Mouse (Mus musculus) neural tube, embryonic 13.5 days (tissue): ENCODE results near the gene Mbnl2. TPM values are rescaled to one million over a fixed set of nuclear protein-coding genes. Genes with fewer than 3 reads are reported as not detected.

Experiments used
- ATAC-seq: fragments of 200-750 bp; cut with Nextera tagmentation; 2 replicates; pipeline ENCODE4 v1.8.0; 2017; ENCODE audit warnings: low read depth, mild to moderate bottlenecking, moderate TSS enrichment, moderate library complexity
- H3K27ac ChIP-seq: fragments of 300-500 bp; sonication (generic); replicated peaks from 2 replicates; pipeline ENCODE4 v1.5.1; 2015; ENCODE audit warnings: moderate library complexity, mild to moderate bottlenecking, inconsistent platforms
- H3K27me3 ChIP-seq: fragments of 300-500 bp; sonication (generic); 2 replicates; pipeline ENCODE4 v1.6.1; 2015; ENCODE audit warnings: mild to moderate bottlenecking, inconsistent platforms
- H3K36me3 ChIP-seq: fragments of 300-500 bp; sonication (generic); 2 replicates; pipeline ENCODE4 v1.6.1; 2015; ENCODE audit warnings: mild to moderate bottlenecking, inconsistent platforms
- H3K4me1 ChIP-seq: fragments of 300-500 bp; sonication (generic); replicated peaks from 2 replicates; pipeline ENCODE4 v1.6.1; 2015; ENCODE audit warnings: inconsistent platforms
- H3K4me2 ChIP-seq: fragments of 300-500 bp; sonication (generic); 2 replicates; pipeline ENCODE4 v1.6.1; 2015; ENCODE audit warnings: inconsistent platforms, mild to moderate bottlenecking, moderate library complexity
- H3K4me3 ChIP-seq: fragments of 300-500 bp; sonication (generic); 2 replicates; pipeline ENCODE4 v1.5.1; 2015; ENCODE audit warnings: mild to moderate bottlenecking, inconsistent platforms
- H3K9ac ChIP-seq: fragments of 300-500 bp; sonication (generic); 2 replicates; pipeline ENCODE4 v1.6.1; 2015; ENCODE audit warnings: moderate library complexity, mild to moderate bottlenecking, inconsistent platforms
- H3K9me3 ChIP-seq: fragments of 300-500 bp; sonication (generic); 2 replicates; pipeline ENCODE4 v1.6.1; 2016; ENCODE audit warnings: inconsistent platforms
- WGBS: fragments of 180-500 bp; shearing (Covaris S2); methylation state at CpG from one replicate; pipeline ENCODE4 v1.1.7; 2015; 5-methylcytosine and 5-hydroxymethylcytosine counted together
- polyA plus RNA-seq: library from polyadenylated mRNA; unstranded; fragments of >200 nt; fragmentation: Nextera tagmentation; extraction: Ambion mirVana; gene quantifications from 2 replicates; pipeline ENCODE4 v1.2.1, GENCODE M21; 2015

Gene Mbnl2
- polyA plus RNA-seq, 1 experiment from 2014 or later = 39.4 TPM

DNA sequence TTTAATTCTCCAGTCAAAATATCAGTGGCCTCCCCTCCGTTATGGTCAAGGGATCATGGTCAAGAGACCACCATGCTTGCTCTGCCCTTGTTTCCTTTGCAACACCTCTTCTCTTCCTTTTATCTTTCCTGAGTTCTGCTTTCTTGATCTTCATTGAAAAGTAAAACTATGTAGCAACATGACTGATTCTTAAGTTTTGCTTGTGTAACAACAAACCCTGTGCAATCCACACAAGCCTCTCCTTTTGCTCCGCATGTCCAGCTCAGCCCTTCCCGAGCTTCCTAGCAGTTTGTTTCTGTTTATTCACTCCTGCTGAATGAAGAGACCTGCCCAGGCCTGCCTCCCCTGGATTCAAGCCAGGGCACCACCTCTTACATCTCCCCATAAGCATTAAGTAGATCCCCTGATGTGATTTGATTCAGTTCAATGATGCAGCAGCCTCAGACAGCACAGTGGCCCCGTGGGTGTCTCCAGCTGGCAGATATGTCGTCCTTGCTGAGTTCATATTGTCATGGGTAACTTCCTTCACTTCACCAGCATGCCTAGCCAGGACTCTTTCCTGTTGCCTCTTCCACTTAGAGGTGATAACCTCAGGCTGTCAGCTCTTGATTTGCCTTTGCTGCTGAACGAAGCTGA, 27.6 kb downstream of the Mbnl2 start:
- Histone ChIP-seq H3K9me3 (no peaks in the 10 kb centered on the region), H3K27me3 (no peaks in the 10 kb centered on the region), H3K36me3 (no peaks in the 10 kb centered on the region), H3K4me2 (no peak overlapping the region), H3K4me3 (no peak overlapping the region), H3K27ac (no peak overlapping the region), H3K9ac (no peak overlapping the region), H3K4me1 (peaks cover 27% of the 10 kb centered on the region)
- 35% methylated on average over 6 of the region's 6 CpGs for WGBS
- peak; percentile 47; the same call in 1 of the 2 replicates for ATAC-seq

DNA sequence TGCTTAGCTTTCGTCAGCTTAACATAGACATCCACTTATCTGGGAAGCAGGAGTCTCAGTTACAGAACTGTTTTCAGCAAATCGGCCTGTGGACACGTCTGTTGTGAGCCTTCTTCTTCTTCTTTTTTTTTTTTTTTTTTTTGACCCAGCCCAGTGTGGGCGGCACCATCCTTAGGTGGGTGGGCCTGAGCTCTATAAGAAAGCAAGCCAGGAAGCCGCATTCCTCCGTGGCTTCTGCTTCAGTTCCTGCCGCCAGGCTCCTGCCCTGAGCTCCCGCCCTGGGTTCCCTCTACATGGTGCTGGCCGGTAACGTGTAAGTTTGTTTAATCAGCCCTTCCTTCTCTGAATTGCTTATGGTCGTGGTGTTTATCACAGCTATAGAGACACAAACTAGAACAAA, 30.8 kb downstream of the Mbnl2 start:
- Histone ChIP-seq H3K27ac (no peak overlapping the region), H3K9me3 (no peaks in the 10 kb centered on the region), H3K36me3 (no peaks in the 10 kb centered on the region), H3K4me2 (no peak overlapping the region), H3K4me1 (peaks cover 39% of the 10 kb centered on the region), H3K27me3 (no peaks in the 10 kb centered on the region), H3K9ac (no peak overlapping the region), H3K4me3 (no peak overlapping the region)
- no peak for ATAC-seq
- WGBS = 81% methylated on average over 11 of the region's 11 CpGs

DNA sequence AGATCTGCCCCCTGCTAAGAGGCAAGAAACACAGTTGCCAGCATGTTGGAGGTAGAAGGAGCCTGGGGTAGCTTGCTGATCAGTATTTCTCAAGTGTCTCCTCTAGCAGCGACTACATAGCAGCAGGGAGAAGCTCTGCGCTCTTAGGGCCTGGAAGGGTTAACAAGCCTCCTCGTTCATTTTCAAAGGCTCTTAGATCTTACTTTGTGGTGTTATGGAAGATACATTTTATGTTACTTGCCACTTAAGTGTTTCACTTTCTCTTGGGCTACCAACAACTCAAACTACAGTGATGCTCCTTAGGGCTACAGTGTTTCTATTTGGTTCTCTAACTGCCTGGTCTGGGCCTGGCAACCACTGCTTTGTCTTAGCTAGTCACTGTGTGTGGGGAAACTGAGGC, 31.9 kb downstream of the Mbnl2 start:
- Histone ChIP-seq H3K4me3 (no peak overlapping the region), H3K9me3 (no peaks in the 10 kb centered on the region), H3K9ac (no peak overlapping the region), H3K27ac (no peak overlapping the region), H3K4me1 (peaks cover 44% of the 10 kb centered on the region), H3K36me3 (no peaks in the 10 kb centered on the region), H3K4me2 (no peak overlapping the region), H3K27me3 (no peaks in the 10 kb centered on the region)
- ATAC-seq = no peak
- WGBS = 65% methylated on average over 3 of the region's 3 CpGs

DNA sequence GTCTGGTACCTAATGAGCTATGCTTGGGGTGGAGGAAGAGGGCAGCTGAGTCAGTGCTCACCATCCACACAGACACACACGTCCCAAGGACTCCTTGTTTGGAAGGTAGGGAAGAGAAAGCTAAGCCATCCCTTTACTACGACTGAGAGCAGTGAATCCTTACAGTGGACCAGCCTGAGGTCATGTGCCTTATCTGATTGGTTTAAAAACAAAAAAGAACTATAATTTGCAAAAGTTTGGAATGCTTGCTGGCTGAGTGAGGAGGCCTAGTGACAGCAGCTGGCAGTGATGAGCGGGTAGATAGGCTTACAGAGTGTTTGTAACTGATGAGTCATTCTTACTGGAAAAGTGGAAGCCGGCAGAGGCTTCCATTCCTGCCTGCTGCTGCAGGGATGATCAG, 32.5 kb downstream of the Mbnl2 start:
- Histone ChIP-seq H3K4me1 (peaks cover 38% of the 10 kb centered on the region), H3K4me2 (no peak overlapping the region), H3K4me3 (no peak overlapping the region), H3K9me3 (no peaks in the 10 kb centered on the region), H3K36me3 (no peaks in the 10 kb centered on the region), H3K27me3 (no peaks in the 10 kb centered on the region), H3K9ac (no peak overlapping the region), H3K27ac (0 out of 2 replicates have a peak overlapping the region, but pooled peaks have one; percentile 33)
- ATAC-seq = no peak
- 70% methylated on average over 4 of the region's 4 CpGs for WGBS

DNA sequence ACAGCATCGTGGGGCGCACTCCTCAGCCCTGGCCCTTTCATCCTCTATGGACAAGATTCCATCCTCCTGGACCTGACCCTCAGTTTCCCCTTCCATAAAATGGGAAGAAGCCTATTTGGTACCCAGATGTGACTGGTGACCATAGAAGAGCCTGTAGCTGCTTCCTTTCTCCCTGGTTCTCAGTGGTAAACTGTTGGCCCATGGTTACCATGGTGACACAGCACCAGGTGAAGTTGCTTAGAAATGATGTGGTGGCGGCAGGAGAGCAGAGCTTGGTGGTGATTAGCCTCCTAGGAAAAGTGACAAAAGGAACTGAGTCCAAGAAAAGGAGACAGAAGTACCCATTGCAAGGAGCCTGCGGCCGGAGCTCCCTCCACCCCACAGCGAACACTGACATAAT, 34.2 kb downstream of the Mbnl2 start:
- no peaks in the 10 kb centered on the region for H3K27me3 ChIP-seq
- peaks cover 34% of the 10 kb centered on the region for H3K4me1 ChIP-seq
- no peaks in the 10 kb centered on the region for H3K36me3 ChIP-seq
- no peak overlapping the region for H3K4me2 ChIP-seq
- no peak overlapping the region for H3K4me3 ChIP-seq
- H3K27ac ChIP-seq = no peak overlapping the region; the same call in 1 of the 2 replicates
- H3K9me3 ChIP-seq = no peaks in the 10 kb centered on the region
- ATAC-seq = no peak
- H3K9ac ChIP-seq = no peak overlapping the region
- WGBS = 83% methylated on average over 6 of the region's 6 CpGs

DNA sequence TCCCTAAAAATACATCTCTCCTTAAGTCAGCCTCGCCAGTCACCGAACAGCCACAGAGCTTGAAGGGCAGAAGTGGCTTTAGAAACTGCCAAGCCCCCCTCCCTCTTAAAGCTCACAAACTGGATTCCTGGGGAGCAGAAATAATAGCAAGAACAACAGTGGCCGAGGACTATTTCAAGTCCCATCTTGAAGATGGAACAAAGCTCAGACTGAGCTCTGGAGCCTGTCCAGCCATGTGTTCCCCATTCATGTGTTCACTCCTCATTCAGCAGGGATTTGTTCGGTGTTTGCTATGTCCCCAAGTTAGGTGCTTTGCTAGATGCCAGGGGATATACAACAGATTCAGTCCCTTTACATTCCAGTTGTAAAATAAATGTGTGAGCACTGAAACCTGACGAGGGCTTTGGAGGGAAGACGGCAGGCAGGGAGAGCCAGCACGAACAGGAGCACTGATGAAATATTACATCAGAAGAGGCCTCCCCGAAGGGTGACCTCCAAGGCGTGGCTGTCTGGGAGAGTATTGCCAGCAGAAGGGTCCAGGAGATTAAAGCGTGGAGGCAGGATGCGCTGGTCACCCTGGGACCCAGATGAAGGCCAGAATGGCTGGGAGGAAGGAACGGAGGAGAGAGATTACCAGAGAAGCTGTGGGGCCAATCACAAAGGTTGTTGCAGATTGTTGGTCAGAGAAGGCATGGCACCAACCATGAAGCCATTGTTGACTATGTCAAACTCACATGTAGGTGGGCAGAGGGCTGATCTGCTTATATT, 36.0 kb downstream of the Mbnl2 start:
- Histone ChIP-seq H3K9me3 (no peaks in the 10 kb centered on the region), H3K36me3 (no peaks in the 10 kb centered on the region), H3K9ac (no peak overlapping the region), H3K4me2 (no peak overlapping the region), H3K4me3 (no peak overlapping the region), H3K27me3 (no peaks in the 10 kb centered on the region), H3K27ac (no peak overlapping the region), H3K4me1 (peaks cover 34% of the 10 kb centered on the region)
- 58% methylated on average over 12 of the region's 12 CpGs for WGBS
- ATAC-seq = no peak

DNA sequence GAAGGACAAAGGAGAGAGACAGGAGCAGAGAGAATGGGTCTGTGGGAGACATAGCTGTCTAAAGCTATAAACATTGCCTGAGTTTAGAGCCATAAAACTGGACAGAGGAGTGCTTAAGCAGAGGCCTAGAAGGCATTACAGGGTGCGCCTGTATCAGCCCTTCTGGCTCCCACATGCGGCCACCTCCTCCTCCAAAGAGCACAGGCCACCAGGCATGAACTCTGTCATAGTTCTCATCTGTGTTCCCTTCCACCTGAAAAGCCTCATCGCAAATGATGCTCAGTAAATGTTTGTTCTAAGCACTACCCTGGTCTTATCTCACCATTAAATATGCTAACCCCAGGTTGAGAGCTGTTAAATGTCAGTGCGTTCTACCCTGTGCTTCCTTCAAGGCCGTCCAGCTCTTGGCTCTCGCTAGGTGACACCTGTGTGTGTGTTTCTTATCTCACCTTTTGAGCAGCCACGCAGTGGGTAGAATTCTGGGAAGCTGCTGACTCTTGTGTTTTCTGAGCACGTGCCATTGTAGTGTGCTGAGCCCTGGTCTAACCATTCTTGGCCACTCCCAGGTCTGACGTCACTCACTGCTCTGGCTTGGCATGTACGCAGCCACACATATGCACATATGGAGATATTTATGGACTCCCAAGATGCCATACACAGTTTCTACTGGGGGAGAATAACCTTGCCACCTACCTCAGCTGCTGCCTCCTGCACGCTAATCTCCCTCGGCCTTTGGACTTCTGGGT, 37.4 kb downstream of the Mbnl2 start:
- Histone ChIP-seq H3K36me3 (no peaks in the 10 kb centered on the region), H3K27ac (no peak overlapping the region), H3K4me1 (peaks cover 24% of the 10 kb centered on the region), H3K4me2 (no peak overlapping the region), H3K9me3 (no peaks in the 10 kb centered on the region), H3K27me3 (no peaks in the 10 kb centered on the region), H3K4me3 (no peak overlapping the region), H3K9ac (no peak overlapping the region)
- ATAC-seq = no peak
- WGBS = 90% methylated on average over 12 of the region's 12 CpGs

DNA sequence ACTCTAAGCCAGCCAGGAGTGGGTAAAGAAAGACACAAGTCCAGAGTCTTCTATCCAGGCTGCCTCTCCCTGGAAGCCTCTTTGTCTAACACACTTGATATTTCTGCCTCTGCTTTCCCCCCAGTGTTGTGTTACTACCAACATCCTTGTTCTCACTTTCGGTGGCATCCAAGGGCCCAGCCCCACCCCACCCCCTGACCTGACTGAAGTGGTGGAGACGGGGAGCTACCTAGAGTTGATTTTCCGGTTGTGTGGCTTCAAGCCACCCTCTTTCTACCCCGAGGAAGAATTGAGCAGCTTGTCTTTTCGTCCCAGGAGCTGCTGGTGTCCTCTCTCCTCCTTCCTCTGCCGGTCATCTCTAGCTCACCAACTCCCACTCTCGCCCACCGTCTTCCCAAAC, 38.0 kb downstream of the Mbnl2 start:
- H3K4me2 ChIP-seq = no peak overlapping the region
- no peaks in the 10 kb centered on the region for H3K36me3 ChIP-seq
- no peaks in the 10 kb centered on the region for H3K9me3 ChIP-seq
- peaks cover 24% of the 10 kb centered on the region for H3K4me1 ChIP-seq
- WGBS = 92% methylated on average over 8 of the region's 8 CpGs
- no peak overlapping the region for H3K9ac ChIP-seq
- no peaks in the 10 kb centered on the region for H3K27me3 ChIP-seq
- no peak for ATAC-seq
- H3K4me3 ChIP-seq = no peak overlapping the region
- H3K27ac ChIP-seq = no peak overlapping the region

DNA sequence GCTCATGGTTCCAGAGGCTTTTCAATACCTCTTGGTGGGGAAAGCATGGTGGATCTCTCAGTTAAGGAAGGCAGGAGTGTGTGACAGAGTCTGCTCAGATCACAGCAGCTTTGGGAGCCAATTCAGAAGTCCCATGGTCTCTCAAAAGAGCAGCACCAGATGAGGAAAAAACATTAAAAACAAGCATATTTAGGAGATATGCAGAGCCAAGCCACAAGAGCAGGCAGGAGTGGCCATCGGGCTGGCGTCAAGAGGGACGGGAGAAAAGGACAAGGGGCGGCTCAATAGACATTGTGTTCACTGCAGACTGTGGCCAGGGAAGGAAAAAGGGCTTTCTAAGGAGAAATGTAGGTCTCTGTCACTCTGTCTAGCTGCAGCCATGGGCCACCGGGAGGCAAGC, 40.3 kb downstream of the Mbnl2 start:
- no peak for ATAC-seq
- Histone ChIP-seq H3K9me3 (no peaks in the 10 kb centered on the region), H3K9ac (no peak overlapping the region), H3K4me3 (no peak overlapping the region), H3K27ac (no peak overlapping the region), H3K4me1 (peaks cover 10% of the 10 kb centered on the region), H3K27me3 (no peaks in the 10 kb centered on the region), H3K36me3 (no peaks in the 10 kb centered on the region), H3K4me2 (no peak overlapping the region)
- WGBS = 72% methylated on average over 5 of the region's 5 CpGs

DNA sequence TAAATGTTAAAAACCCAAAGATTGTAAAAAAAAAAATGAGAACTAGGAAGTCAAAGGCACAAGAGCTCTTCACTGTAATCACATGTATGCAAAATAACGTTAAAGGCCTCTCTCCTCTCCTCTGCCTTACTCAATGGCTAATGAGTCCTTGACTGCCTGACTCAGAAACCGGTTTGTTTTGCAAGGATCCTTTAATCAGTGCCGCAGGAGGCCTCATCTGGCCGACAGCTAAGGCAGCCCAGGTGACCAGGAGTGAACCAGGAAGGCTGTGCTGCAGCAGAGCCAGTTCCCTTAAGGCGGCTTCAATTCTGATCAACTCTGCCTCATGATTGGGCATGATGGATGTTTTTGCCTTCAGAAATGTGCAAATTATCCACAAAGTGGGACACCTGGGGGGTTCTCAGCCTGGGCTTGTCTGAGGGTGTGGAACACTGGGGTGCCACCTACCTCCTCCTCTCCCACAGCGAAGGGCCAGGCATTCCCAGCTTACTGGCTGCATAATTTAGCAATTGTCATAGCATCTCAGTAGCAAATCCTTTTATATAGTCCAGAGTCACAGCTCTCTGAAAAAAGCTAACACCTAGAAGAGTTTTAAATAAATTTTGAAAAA, 43.0 kb downstream of the Mbnl2 start:
- no peaks in the 10 kb centered on the region for H3K4me1 ChIP-seq
- H3K27ac ChIP-seq = no peak overlapping the region
- H3K9ac ChIP-seq = no peak overlapping the region

DNA sequence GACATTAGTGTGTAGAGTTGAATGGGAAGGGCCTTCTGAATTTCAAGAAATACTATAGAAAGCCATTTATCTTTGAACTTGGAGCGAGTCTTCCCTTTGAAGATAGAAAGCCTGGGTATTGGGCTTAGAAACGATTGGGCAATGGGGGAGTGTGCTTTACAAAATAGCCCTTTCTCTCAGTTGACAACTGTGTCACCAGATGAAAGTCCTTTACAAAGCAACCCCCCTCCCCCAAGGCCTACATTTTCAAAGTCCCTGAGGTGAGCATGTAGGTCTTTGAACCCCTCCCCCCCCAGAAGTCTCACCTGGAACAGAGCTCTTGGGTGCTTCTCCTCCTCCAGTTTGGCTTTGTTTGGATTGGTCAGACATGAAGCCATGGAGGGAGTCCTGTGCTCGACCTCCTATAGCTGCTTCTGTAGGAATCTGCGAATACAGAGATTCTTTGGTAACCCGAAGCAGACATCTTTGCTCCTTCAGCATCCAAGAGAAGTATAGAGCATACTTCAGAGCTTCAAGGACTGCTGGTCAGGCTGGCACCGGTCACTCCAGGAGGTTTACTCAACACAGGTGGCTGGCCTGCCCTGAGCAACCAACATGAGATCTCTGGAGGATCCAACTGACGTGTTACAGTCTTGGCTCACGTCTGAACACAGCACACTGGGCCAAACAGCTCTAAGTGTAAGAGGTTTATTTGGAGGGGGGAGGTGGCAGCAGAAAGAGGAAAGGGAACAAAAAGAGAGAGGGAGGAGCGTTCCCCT, 43.7 kb downstream of the Mbnl2 start:
- no peak overlapping the region for H3K4me3 ChIP-seq
- WGBS = 78% methylated on average over 9 of the region's 9 CpGs
- H3K27me3 ChIP-seq = no peaks in the 10 kb centered on the region
- no peak overlapping the region for H3K9ac ChIP-seq
- H3K36me3 ChIP-seq = no peaks in the 10 kb centered on the region
- no peak overlapping the region for H3K27ac ChIP-seq
- no peaks in the 10 kb centered on the region for H3K9me3 ChIP-seq
- H3K4me1 ChIP-seq = no peaks in the 10 kb centered on the region
- no peak overlapping the region for H3K4me2 ChIP-seq
- no peak for ATAC-seq

More for the DNA sequence above, 43.0 kb downstream of the Mbnl2 start:
- 36% methylated on average over 6 of the region's 6 CpGs for WGBS
- Histone ChIP-seq H3K4me2 (no peak overlapping the region), H3K27me3 (no peaks in the 10 kb centered on the region), H3K36me3 (no peaks in the 10 kb centered on the region), H3K9me3 (no peaks in the 10 kb centered on the region), H3K4me3 (no peak overlapping the region)
- ATAC-seq = no peak
